Mouse (Mus musculus) hindbrain, embryonic 16.5 days (tissue): ENCODE data around the gene Gon4l. TPM values are rescaled to one million over a fixed set of nuclear protein-coding genes. Genes with fewer than 3 reads are reported as not detected.
"Not testable (repeated sequence)": the region's sequence is repeated elsewhere in the genome, so short reads cannot be mapped to it uniquely, and the experiment has no call there.

Experiments
- ATAC-seq: fragments of 200-750 bp; cut with Nextera tagmentation; 2 replicates; pipeline ENCODE4 v1.8.0; 2017; ENCODE audit warnings: moderate TSS enrichment, moderate library complexity
- H3K27ac ChIP-seq: fragments of 300-500 bp; sonication (generic); 2 replicates; pipeline ENCODE4 v1.5.1; 2014; ENCODE audit warnings: low read depth, mild to moderate bottlenecking, control low read depth, low read length, moderate library complexity
- H3K27me3 ChIP-seq: fragments of 300-500 bp; sonication (generic); replicated peaks from 2 replicates; pipeline ENCODE4 v1.6.1; 2014; ENCODE audit warnings: low read length; ENCODE audit not compliant: control insufficient read depth, insufficient read depth
- H3K36me3 ChIP-seq: fragments of 300-500 bp; sonication (generic); 2 replicates; pipeline ENCODE4 v1.6.1; 2014; ENCODE audit warnings: mild to moderate bottlenecking, low read length, moderate library complexity, mixed read lengths; ENCODE audit not compliant: control insufficient read depth, insufficient read depth
- H3K4me1 ChIP-seq: fragments of 300-500 bp; sonication (generic); 2 replicates; pipeline ENCODE4 v1.6.1; 2014; ENCODE audit warnings: low read depth, low read length; ENCODE audit not compliant: control insufficient read depth, insufficient read depth
- H3K4me2 ChIP-seq: fragments of 300-500 bp; sonication (generic); 2 replicates; pipeline ENCODE4 v1.6.1; 2014; ENCODE audit warnings: mild to moderate bottlenecking, low read length, control low read depth, moderate library complexity
- H3K4me3 ChIP-seq: fragments of 300-500 bp; sonication (generic); 2 replicates; pipeline ENCODE4 v1.5.1; 2014; ENCODE audit warnings: mild to moderate bottlenecking, low read length, control low read depth, moderate library complexity
- H3K9ac ChIP-seq: fragments of 300-500 bp; sonication (generic); 2 replicates; pipeline ENCODE4 v1.6.1; 2014; ENCODE audit warnings: low read depth, mild to moderate bottlenecking, control low read depth, low read length, moderate library complexity
- H3K9me3 ChIP-seq: fragments of 300-500 bp; sonication (generic); 2 replicates; pipeline ENCODE4 v1.6.1; 2014; ENCODE audit warnings: mild to moderate bottlenecking, low read length, moderate library complexity; ENCODE audit not compliant: control insufficient read depth
- WGBS: fragments of 180-500 bp; shearing (Covaris S2); extraction: QIAGEN DNeasy Blood & Tissue Kit; methylation state at CpG from one replicate; pipeline ENCODE4 v1.1.7; 2014; 5-methylcytosine and 5-hydroxymethylcytosine counted together
- polyA plus RNA-seq: library from polyadenylated mRNA; unstranded; fragments of >200 nt; fragmentation: Nextera tagmentation; extraction: Ambion mirVana; gene quantifications from 2 replicates; pipeline ENCODE4 v1.2.1, GENCODE M21; 2015

Gon4l gene
- polyA plus RNA-seq: 11.2 and 12.1 TPM in 2 replicates

DNA sequence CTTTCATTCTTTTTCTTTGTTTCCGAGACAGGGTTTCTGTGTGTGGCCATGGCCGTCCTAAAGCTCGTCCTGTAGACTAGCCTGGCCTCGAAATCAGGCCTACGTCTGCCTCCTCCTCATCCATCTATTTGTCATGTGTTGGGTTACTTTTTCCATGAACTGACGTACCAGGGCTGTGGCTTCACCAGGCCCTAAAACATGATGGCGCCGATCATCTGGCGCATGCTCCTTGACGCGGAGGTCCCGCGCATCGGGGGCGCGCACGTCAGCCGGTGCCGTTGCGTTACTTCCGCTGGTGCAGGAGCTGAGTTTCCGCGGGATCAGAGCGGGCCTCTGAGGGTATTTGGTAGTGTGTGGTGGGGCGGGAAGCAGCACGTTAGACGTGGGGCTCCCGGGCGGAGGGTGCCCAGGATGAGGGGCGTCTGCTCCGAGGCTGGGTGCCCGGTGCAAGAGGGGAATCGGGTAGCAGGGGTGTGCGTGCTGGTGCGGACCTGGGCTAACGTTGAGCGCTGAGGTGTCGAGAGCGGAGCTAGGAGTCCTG, at the start of gene Gon4l:
Gene Gon4l, plus strand, starts transcription at position 281 of the 541 bp plus-strand sequence.
- not testable (repeated sequence) for H3K9me3 ChIP-seq, H3K36me3 ChIP-seq, H3K27me3 ChIP-seq, H3K4me1 ChIP-seq
- ATAC-seq: peak; percentile 64
- Histone ChIP-seq H3K4me2 (peak within 1 kb of the TSS; percentile 48), H3K4me3 (peak within 1 kb of the TSS; percentile 37), H3K9ac (peak within 1 kb of the TSS; percentile 53), H3K27ac (peak within 1 kb of the TSS; percentile 57)
- WGBS: 4% methylated on average over 20 of the region's 39 CpGs

DNA sequence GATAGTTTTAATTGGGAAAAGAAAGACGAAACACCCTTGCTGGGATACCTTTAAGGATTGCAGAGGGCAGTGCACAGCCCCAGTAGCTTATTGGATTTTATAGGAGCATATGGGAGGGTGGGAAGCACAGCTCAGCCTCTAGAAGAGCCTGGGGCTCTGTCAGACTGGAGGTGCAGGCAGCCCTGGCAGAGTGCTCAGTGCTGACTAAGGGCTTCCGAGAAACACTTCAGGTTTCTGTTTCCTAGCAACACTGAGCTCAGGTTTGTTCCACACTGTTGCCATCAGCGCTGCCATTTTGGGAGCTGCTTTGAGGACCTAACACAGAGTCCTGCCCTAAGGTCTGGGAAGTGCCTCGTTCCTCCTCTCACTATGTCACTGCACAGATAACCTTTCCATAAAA, 48.7 kb upstream of the Gon4l start:
- not testable (repeated sequence) for H3K9me3 ChIP-seq, H3K36me3 ChIP-seq, H3K27me3 ChIP-seq, H3K27ac ChIP-seq, H3K4me3 ChIP-seq, H3K4me1 ChIP-seq, H3K9ac ChIP-seq, H3K4me2 ChIP-seq
- WGBS: 87% methylated on average over 1 of the region's 4 CpGs
- ATAC-seq: peak; percentile 48; the same call in 1 of the 2 replicates

DNA sequence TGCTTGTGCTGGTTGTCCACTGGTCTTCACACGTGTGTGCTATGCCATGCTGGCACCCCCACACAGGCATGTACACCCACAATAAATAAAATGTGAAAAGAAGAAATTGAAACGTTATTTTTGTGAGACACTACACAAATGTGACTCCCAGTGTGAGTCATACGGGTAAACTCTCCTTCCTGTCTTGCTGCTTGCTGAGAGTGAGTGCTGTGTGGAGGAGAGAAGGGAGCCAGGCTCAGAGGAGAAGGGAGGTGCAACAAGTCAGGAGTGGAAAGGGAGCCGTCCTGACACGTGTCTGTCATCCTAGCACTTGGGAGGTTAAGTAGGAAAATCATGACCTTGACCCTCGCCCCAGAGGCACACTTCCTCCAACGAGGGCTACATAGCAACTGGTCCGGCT, 48.2 kb upstream of the Gon4l start:
- not testable (repeated sequence) for H3K27me3 ChIP-seq, H3K4me3 ChIP-seq, H3K9me3 ChIP-seq, H3K27ac ChIP-seq, H3K4me1 ChIP-seq, H3K4me2 ChIP-seq, ATAC-seq, H3K36me3 ChIP-seq, H3K9ac ChIP-seq
- WGBS: no CpG with 5 or more reads among the region's 8 CpGs

DNA sequence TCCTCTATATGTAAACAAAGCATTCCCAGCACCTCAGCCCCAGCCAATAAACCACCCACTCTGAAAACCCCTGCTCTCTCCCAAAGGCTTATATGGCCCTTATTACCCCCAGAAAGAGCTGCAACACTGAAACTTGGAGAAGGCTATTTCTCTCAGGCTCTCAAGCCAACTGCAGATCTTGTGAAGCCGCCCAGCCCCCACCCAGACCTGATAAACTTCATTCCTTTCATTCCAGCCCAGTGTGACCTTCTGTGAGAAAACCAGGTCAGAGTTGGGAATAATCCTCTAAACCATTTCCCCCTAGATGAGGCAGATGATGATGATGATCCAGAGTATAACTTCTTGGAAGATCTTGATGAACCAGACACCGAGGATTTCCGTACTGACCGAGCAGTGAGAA, 47.0 kb upstream of the Gon4l start:
- not testable (repeated sequence) for ATAC-seq, H3K9ac ChIP-seq
- no CpG with 5 or more reads among the region's 4 CpGs for WGBS

DNA sequence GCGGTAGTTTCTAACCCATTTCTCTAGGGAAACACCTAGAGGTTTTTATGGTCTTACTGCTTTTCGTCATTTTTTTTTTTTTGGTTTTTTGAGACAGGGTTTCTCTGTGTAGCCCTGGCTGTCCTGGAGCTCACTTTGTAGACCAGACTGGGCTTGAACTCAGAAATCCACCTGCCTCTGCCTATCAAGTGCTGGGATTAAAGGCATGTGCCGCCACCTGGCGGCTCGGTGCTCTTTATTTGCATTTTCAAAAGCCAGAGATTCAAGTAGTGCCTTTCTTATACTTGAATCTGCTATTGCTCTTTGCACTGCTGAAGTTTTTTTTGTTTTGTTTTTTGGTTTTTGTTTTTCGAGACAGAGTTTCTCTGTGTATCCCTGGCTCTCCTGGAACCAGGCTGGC, 37.5 kb upstream of the Gon4l start:
- H3K4me1 ChIP-seq, H3K9me3 ChIP-seq, H3K4me3 ChIP-seq, H3K27ac ChIP-seq, H3K9ac ChIP-seq, H3K4me2 ChIP-seq, H3K36me3 ChIP-seq, ATAC-seq, H3K27me3 ChIP-seq: not testable (repeated sequence)
- 97% methylated on average over 6 of the region's 6 CpGs for WGBS

More for the DNA sequence above, 47.0 kb upstream of the Gon4l start:
- H3K4me1 ChIP-seq, H3K27me3 ChIP-seq, H3K27ac ChIP-seq, H3K36me3 ChIP-seq, H3K4me2 ChIP-seq, H3K9me3 ChIP-seq, H3K4me3 ChIP-seq: not testable (repeated sequence)

DNA sequence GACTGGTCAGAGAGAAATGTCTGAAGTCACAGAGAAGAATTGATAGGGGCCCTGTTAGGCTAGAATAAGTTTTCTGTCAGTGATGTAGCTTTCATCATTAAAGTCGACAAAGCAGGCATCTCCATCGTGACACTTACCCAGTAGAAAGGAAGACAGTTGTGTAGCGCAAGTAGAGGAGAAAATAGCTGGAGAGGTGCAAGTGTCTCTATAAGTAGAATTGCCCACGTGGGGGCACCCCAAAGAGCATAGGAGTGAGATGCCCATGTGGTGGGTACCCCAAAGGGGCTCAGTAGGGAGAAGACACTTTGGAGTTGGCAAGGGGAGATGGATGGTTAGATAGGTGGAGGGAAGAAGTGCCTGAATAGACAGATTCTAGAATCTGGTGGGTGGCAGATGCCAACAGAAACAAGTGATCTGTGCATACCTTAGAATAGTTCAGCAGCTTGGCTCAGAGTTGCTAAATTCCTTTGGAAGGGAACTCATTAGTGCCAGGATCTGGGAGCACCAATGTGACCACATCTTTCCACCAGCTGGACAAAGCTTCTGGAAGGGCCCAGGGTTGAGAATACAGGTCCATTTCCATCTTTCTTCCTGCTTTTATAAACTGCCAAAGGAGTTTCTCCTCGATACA, 31.0 kb upstream of the Gon4l start:
- Histone ChIP-seq H3K9me3 (no peaks in the 10 kb centered on the region), H3K27me3 (no peaks in the 10 kb centered on the region), H3K27ac (no peak overlapping the region), H3K4me2 (no peak overlapping the region), H3K9ac (no peak overlapping the region), H3K36me3 (peaks cover 4% of the 10 kb centered on the region), H3K4me3 (no peak overlapping the region), H3K4me1 (no peaks in the 10 kb centered on the region)
- no peak for ATAC-seq
- 84% methylated on average over 5 of the region's 5 CpGs for WGBS

DNA sequence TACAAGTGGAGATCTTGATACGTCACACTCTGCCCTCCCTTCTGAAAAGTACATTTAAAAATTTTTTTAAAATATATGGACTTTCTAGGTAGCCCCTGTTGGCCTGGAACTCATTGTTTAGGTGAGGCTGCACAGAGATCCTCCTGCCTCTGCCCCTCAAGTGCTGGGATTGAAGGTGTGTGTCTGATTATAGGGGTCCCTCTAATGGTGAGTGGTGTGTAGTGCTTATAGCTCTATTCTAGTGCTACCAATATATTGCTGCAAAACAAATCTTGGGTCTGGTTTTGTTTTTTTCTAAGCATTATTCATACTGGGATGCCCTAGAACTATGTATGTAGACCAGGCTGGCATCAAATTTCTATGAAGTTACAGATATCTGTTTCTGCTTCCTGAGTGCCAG, 9.3 kb upstream of the Gon4l start:
- no peaks in the 10 kb centered on the region; the same call in 1 of the 2 replicates for H3K4me1 ChIP-seq
- no peaks in the 10 kb centered on the region for H3K36me3 ChIP-seq
- ATAC-seq: no peak
- no peaks in the 10 kb centered on the region for H3K9me3 ChIP-seq
- H3K9ac ChIP-seq: no peak overlapping the region
- H3K4me2 ChIP-seq: no peak overlapping the region
- 80% methylated on average over 1 of the region's 1 CpGs for WGBS
- no peaks in the 10 kb centered on the region for H3K27me3 ChIP-seq
- no peak overlapping the region for H3K27ac ChIP-seq
- no peak overlapping the region for H3K4me3 ChIP-seq

DNA sequence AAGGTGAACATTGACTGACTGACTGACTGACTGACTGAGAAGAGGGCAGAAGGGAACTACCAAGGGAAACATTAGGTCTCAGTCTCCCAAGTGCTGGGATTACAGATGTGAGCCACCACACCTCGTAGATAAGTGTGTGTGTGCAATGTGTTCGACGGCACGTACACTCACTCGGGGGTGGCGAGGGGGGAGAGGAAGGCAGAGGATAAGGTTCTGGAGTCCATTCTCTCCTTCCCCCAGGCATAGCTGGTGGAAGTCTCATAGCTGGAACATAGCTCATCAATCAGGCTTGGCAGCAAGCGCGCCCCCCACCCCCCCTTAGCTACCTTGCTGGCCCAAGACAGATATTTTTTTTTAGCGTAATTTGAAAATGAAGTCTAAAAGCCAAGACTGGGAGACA, 7.8 kb upstream of the Gon4l start:
- WGBS: 87% methylated on average over 9 of the region's 9 CpGs
- ATAC-seq: no peak

DNA sequence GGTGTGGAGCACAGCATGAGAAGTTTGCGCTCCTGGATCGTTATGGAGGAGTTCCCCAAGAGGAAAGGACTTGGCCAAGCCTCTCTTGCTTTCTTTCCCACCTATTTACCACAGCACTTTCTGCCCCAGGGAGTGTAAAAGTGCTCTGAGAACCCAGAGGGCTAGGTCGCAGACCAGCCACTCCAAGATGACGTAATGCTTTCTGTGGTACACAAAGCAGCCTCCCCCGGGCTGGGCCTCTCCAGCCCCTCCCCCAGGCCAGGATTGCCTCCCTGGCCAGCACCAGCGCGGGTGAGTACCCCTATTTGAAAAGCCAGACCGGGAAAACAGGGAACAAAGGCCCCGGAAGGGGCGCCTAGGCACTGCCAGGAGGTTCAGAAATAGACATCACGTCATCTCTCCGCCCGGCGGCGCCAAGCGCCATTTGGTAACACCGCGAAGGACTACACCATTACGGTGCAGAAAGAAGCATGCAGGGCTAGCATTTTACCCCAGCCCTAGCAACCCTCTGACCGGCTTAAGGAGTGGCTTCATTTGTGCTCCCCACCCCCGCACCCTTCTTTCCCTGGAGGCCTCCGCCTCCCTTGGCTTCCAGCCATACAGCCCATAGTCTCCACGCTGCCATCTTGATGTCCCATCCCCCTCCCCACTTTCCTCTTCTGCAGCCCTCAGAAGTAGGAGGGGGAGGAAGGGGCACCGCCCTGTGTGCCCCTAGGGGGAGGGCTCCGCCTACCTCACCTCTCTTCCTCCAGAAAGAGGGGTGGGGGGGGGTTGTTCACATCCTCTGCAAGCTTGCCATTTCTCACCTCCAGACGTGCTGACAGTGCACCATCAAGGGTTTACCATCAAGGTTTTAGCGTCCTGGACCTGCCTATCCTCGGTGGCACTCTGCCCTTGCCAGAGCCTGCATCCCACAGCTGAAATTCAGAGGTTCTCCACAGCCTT, 3.6 kb upstream of the Gon4l start:
- Histone ChIP-seq H3K4me3 (peak overlapping the region; percentile 47), H3K27ac (peak overlapping the region; percentile 89), H3K4me2 (peak overlapping the region; percentile 52), H3K9ac (peak overlapping the region; percentile 63)
- not testable (repeated sequence) for H3K36me3 ChIP-seq, H3K27me3 ChIP-seq, H3K4me1 ChIP-seq, H3K9me3 ChIP-seq
- ATAC-seq: peak; percentile 79
- WGBS: under 1% methylated on average over 15 of the region's 28 CpGs

More for the DNA sequence above, 7.8 kb upstream of the Gon4l start:
- Histone ChIP-seq H3K4me3 (no peak overlapping the region), H3K27me3 (no peaks in the 10 kb centered on the region), H3K4me2 (no peak overlapping the region), H3K27ac (no peak overlapping the region), H3K9ac (no peak overlapping the region), H3K4me1 (no peaks in the 10 kb centered on the region; the same call in 1 of the 2 replicates), H3K9me3 (no peaks in the 10 kb centered on the region), H3K36me3 (no peaks in the 10 kb centered on the region)
